Mouse (Mus musculus) lung, embryonic 14.5 days (tissue): ENCODE measurements around the gene 2510009E07Rik. TPM values are rescaled to one million over a fixed set of nuclear protein-coding genes. Genes with fewer than 3 reads are reported as not detected.

Source experiments
- ATAC-seq: fragments of 200-750 bp; cut with Nextera tagmentation; 2 replicates; pipeline ENCODE4 v1.8.0; 2017; ENCODE audit warnings: mild to moderate bottlenecking, moderate TSS enrichment, moderate library complexity; ENCODE audit not compliant: insufficient read depth
- DNase-seq: peaks from one replicate; pipeline ENCODE4 v3.0.0-alpha.2; 2015
- H3K27ac ChIP-seq: fragments of 300-500 bp; sonication (generic); 2 replicates; pipeline ENCODE4 v1.5.1; 2014; ENCODE audit warnings: low read depth, mild to moderate bottlenecking, moderate library complexity
- H3K27me3 ChIP-seq: fragments of 300-500 bp; sonication (generic); 2 replicates; pipeline ENCODE4 v1.6.1; 2014; ENCODE audit warnings: low read length, control low read depth; ENCODE audit not compliant: insufficient read depth
- H3K36me3 ChIP-seq: fragments of 300-500 bp; sonication (generic); 2 replicates; pipeline ENCODE4 v1.6.1; 2014; ENCODE audit warnings: control low read depth; ENCODE audit not compliant: insufficient read depth
- H3K4me1 ChIP-seq: fragments of 300-500 bp; sonication (generic); 2 replicates; pipeline ENCODE4 v1.6.1; 2014; ENCODE audit warnings: antibody characterized with exemption, control low read depth; ENCODE audit not compliant: insufficient read depth
- H3K4me2 ChIP-seq: fragments of 300-500 bp; sonication (generic); 2 replicates; pipeline ENCODE4 v1.6.1; 2014; ENCODE audit warnings: mild to moderate bottlenecking
- H3K4me3 ChIP-seq: fragments of 300-500 bp; sonication (generic); 2 replicates; pipeline ENCODE4 v1.5.1; 2014; ENCODE audit warnings: low read depth, low read length
- H3K9ac ChIP-seq: fragments of 300-500 bp; sonication (generic); 2 replicates; pipeline ENCODE4 v1.6.1; 2014
- H3K9me3 ChIP-seq: fragments of 300-500 bp; sonication (generic); 2 replicates; pipeline ENCODE4 v1.6.1; 2016; ENCODE audit warnings: low read depth, low read length, control low read depth
- CTCF ChIP-seq: IDR thresholded peaks from 2 replicates; pipeline ENCODE4 v1.5.1; 2016; ENCODE audit warnings: antibody characterized with exemption, low read depth
- WGBS: fragments of 180-500 bp; shearing (Covaris S2); extraction: QIAGEN DNeasy Blood & Tissue Kit; methylation state at CpG from one replicate; pipeline ENCODE4 v1.1.7; 2014; 5-methylcytosine and 5-hydroxymethylcytosine counted together
- polyA plus RNA-seq: library from polyadenylated mRNA; unstranded; fragments of >200 nt; fragmentation: Nextera tagmentation; extraction: Ambion mirVana; gene quantifications from 2 replicates; pipeline ENCODE4 v1.2.1, GENCODE M21; 2014

Gene 2510009E07Rik
- polyA plus RNA-seq, 1 experiment from 2014 or later: 22.2 TPM

GRCm38 (mm10) chr16:21610473-21610872, 84.0 kb downstream of the 2510009E07Rik start:
- Histone ChIP-seq H3K9me3 (no peaks in the 10 kb centered on the region; the same call in 1 of the 2 replicates), H3K27me3 (no peaks in the 10 kb centered on the region), H3K4me2 (no peak overlapping the region), H3K27ac (no peak overlapping the region), H3K4me3 (no peak overlapping the region), H3K36me3 (no peaks in the 10 kb centered on the region), H3K9ac (no peak overlapping the region), H3K4me1 (peaks cover 12% of the 10 kb centered on the region)
- ATAC-seq (no peak), DNase-seq (no peak)
- 88% methylated on average over 4 of the region's 4 CpGs for WGBS
- TF ChIP-seq CTCF: no peak

DNA sequence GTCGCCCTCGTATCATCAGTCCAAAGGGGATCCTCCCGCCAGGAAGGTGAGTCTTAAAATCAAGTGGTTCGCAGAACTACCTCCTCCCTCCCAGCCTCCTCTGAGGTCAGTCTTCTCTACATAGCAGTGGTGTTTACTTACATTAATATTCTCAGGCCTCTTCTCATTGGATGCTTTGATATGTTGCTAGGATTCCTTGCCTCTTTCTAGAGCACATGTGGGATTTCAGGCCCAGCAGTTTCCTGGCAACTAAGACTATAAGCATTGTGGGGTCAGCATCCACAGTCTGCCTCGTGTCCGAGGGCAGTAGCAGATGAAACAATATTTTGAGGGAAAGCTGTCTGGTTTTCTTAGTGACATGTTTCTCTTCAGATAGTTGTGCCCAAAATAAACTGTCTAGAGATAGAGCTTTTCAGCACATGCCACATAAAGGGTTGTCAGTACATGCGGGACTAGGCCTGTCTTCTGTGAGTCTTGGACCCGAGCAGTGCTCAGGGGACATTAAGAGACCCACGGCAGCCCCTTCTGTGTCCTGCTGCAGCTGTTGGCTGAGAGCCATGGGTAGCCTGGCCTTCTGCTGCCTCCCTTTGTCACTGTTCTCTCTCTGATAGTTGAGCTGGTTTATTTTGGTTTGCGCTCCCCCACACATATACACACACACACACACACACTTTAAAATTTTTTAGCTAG, 86.1 kb downstream of the 2510009E07Rik start:
- Histone ChIP-seq H3K27me3 (no peaks in the 10 kb centered on the region), H3K27ac (peak overlapping the region; percentile 34; the same call in 1 of the 2 replicates), H3K36me3 (no peaks in the 10 kb centered on the region), H3K4me3 (no peak overlapping the region), H3K9ac (no peak overlapping the region), H3K4me1 (peaks cover 12% of the 10 kb centered on the region), H3K9me3 (no peaks in the 10 kb centered on the region; the same call in 1 of the 2 replicates), H3K4me2 (no peak overlapping the region)
- no peak for TF ChIP-seq CTCF
- 57% methylated on average over 10 of the region's 10 CpGs for WGBS
- peak; percentile 83 for ATAC-seq
- DNase-seq: peak; percentile 68

GRCm38 (mm10) chr16:21607651-21608040, 86.8 kb downstream of the 2510009E07Rik start:
- 75% methylated on average over 5 of the region's 5 CpGs for WGBS
- H3K4me3 ChIP-seq: no peak overlapping the region
- no peaks in the 10 kb centered on the region for H3K9me3 ChIP-seq
- no peaks in the 10 kb centered on the region for H3K27me3 ChIP-seq
- ATAC-seq (peak; percentile 6; the same call in 1 of the 2 replicates), DNase-seq (no peak)
- peaks cover 12% of the 10 kb centered on the region for H3K4me1 ChIP-seq
- H3K36me3 ChIP-seq: no peaks in the 10 kb centered on the region
- TF ChIP-seq CTCF: no peak
- H3K9ac ChIP-seq: no peak overlapping the region
- peak overlapping the region; percentile 34; the same call in 1 of the 2 replicates for H3K27ac ChIP-seq
- no peak overlapping the region for H3K4me2 ChIP-seq

DNA sequence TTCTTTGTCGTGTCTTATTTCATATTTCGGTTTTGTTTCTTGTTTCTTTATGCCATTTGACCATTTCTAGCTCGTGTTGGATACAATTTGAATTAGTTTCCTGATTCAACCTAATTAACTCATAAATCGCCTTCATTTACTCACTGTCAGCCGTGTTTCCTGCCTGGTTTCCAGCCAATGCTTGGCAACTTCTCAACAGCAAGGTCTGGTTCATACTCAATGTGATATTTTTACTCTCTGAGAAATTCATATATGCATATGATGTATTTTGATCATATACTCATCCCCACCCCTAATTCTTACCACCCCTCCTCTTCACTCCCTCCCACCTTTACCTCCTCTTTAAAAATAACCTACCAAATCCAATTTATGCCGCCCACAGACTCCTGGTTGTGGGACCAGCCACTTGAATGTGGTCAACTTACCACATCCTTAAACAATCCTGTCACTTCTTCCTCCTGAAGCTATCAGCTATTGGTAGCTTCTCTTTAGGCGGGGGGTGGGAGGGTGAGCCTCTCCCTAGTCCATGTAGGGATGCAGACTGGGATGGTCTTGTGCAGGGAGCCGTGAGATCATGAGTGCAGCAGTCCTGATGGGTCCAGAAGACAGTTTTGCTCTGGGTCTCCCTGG, 87.3 kb downstream of the 2510009E07Rik start:
- DNase-seq: peak; percentile 61
- TF ChIP-seq CTCF: no peak
- H3K27me3 ChIP-seq: no peaks in the 10 kb centered on the region
- no peak overlapping the region for H3K9ac ChIP-seq
- no peak overlapping the region for H3K4me2 ChIP-seq
- ATAC-seq: peak; percentile 20; the same call in 1 of the 2 replicates
- no peaks in the 10 kb centered on the region for H3K9me3 ChIP-seq
- H3K4me3 ChIP-seq: no peak overlapping the region
- WGBS: 71% methylated on average over 8 of the region's 8 CpGs
- H3K36me3 ChIP-seq: no peaks in the 10 kb centered on the region
- peaks cover 12% of the 10 kb centered on the region for H3K4me1 ChIP-seq
- peak overlapping the region; percentile 34; the same call in 1 of the 2 replicates for H3K27ac ChIP-seq

DNA sequence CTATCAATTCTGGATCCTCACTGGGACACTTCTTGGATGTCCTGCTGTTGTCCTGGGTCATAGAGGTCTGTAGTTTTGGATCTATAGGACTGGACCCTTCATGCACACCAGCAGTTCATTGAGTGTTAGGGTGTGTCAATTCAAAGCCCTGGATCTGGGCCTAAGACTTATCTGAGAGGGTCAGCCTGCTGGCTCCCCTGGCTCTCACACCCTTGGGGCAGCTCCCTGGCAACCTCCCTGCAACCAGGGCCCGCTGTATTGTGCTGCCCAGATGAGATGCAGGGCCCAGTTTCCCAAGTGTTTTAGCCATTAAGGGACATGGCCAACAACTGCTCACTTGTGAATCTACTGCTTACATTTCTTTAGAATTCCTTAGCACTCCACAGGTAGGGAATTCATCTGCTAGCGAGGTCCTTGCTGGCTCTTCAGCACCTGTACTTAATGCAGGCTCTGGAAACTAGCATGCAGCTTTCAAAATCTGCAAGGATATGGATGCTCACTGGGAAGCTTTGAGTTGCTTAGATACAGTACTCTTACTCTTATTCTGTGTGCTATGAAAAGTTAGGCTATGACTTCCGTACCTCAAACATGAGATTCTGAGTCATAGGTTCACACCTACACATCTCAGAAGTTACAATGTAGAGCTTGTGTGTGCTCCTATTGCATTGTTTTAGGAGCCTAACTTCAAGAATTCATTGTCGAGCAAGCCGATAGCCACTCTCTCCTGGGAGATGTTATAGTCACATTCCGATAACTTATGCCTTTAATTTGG, 88.0 kb downstream of the 2510009E07Rik start:
- DNase-seq: no peak
- no peak overlapping the region for H3K27ac ChIP-seq

DNA sequence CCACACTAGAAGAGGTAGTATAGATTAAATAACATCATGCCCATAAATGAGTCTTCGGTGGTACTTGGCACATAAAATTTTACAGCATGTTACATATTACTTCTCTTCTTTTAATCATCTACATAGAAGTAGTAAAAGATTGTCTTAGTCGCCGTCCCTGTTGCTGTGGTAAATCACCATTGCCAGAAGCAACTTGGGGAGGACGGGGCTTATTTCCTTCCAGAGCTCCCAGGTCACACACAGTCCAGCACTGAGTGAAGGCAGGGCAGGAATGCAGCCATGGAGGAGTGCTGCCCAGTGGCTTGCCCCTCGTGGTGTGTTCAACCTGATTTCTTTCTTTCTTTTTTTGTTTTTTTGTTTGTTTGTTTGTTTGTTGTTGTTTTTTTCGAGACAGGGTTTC, 90.1 kb downstream of the 2510009E07Rik start:
- no peak for TF ChIP-seq CTCF
- Histone ChIP-seq H3K27ac (no peak overlapping the region), H3K9me3 (no peaks in the 10 kb centered on the region), H3K36me3 (no peaks in the 10 kb centered on the region), H3K9ac (no peak overlapping the region), H3K27me3 (no peaks in the 10 kb centered on the region), H3K4me3 (no peak overlapping the region), H3K4me2 (no peak overlapping the region), H3K4me1 (peaks cover 12% of the 10 kb centered on the region)
- ATAC-seq: no peak
- DNase-seq: no peak
- WGBS: 86% methylated on average over 6 of the region's 6 CpGs

More for the DNA sequence above, 88.0 kb downstream of the 2510009E07Rik start:
- Histone ChIP-seq H3K9ac (no peak overlapping the region), H3K4me1 (peaks cover 12% of the 10 kb centered on the region), H3K36me3 (no peaks in the 10 kb centered on the region), H3K4me3 (no peak overlapping the region), H3K27me3 (no peaks in the 10 kb centered on the region), H3K4me2 (no peak overlapping the region), H3K9me3 (no peaks in the 10 kb centered on the region)
- TF ChIP-seq CTCF: no peak
- WGBS: 81% methylated on average over 6 of the region's 6 CpGs
- no peak for ATAC-seq

Other genes with a start within 250 kb of the 2510009E07Rik start
- gene Ehhadh, start 93.1 kb upstream of the 2510009E07Rik start, polyA plus RNA-seq: 1.6 and 2.4 TPM in 2 replicates
- 0.65 and 0.95 TPM in 2 replicates for gene Map3k13, start 99.7 kb upstream of the 2510009E07Rik start, polyA plus RNA-seq